In the genomic region with DNA sequence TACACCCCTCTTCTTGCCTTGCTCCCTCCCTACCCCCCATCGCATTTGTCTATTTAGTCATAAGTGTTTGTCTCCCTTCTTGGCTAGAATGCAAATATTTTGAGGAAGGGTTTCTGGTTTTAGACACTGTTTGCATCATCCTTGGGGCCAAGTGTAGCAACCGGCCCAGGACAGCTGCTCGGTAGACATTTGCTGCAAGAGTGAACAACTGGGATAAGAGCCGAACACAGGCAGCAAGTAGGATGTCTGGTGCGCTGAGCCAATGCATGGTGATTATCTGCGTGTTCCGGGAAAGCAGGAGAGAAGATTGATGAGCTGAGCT, we compare ENCODE assay signal across 8 mouse cellular contexts. TPM values are rescaled to one million over a fixed set of nuclear protein-coding genes. Genes with fewer than 3 reads are reported as not detected.
DNase-seq lines count a peak whose midpoint lies in the region; ATAC-seq and TF ChIP-seq lines count a peak whose summit lies in the region.

No protein-coding gene starts in this region.

- H3K9me3 ChIP-seq in embryonic facial prominence, embryonic 12.5 days, result no peaks in the 10 kb centered on the region
- H3K9me3 ChIP-seq in heart, embryonic 15.5 days (replicated peaks), result no peaks in the 10 kb centered on the region
- no peaks in the 10 kb centered on the region for H3K9me3 ChIP-seq in liver, embryonic 14.5 days (ENCODE audit: control insufficient read depth, low read length)
- H3K9me3 ChIP-seq in neural tube, embryonic 15.5 days (replicated peaks), result no peaks in the 10 kb centered on the region

- no peak for TF ChIP-seq EP300 in liver, embryonic 14.5 days (IDR thresholded peaks at IDR 0.05; ENCODE audit: low read depth)

- no peak overlapping the region for H3K4me3 ChIP-seq in lung, adult 2 months (replicated peaks; ENCODE audit: extremely low read depth, low read depth, low read length)
- peak overlapping the region; percentile 93 for H3K4me3 ChIP-seq in embryonic facial prominence, embryonic 12.5 days
- H3K4me3 ChIP-seq in heart, embryonic 15.5 days, result peak overlapping the region; percentile 93
- peak overlapping the region; percentile 19 to 95; a peak in 3 of 4 replicates for H3K4me3 ChIP-seq in liver, embryonic 14.5 days (ENCODE audit: insufficient read depth in 1 of 2, low read depth in 2 of 2, low read length in 2 of 2)
- H3K4me3 ChIP-seq in neural tube, embryonic 15.5 days (replicated peaks), result peak overlapping the region; percentile 66; the same call in 1 of the 2 replicates

- no peak for ATAC-seq in embryonic facial prominence, embryonic 12.5 days (ENCODE audit: insufficient number of reproducible peaks, insufficient read depth, low FRiP score, low TSS enrichment)
- no peak for ATAC-seq in heart, embryonic 15.5 days (replicated peaks; ENCODE audit: insufficient number of reproducible peaks, insufficient read depth, low FRiP score, low read depth)
- ATAC-seq in liver, embryonic 14.5 days (ENCODE audit: insufficient read depth), result no peak
- ATAC-seq in neural tube, embryonic 15.5 days (ENCODE audit: low FRiP score), result no peak

- 0 out of 2 replicates have a peak overlapping the region, but pooled peaks have one; percentile 96 for H3K9ac ChIP-seq in embryonic facial prominence, embryonic 12.5 days
- peak overlapping the region; percentile 99; the same call in 1 of the 2 replicates for H3K9ac ChIP-seq in heart, embryonic 15.5 days
- peak overlapping the region; percentile 99 for H3K9ac ChIP-seq in liver, embryonic 14.5 days (replicated peaks)
- H3K9ac ChIP-seq in neural tube, embryonic 15.5 days (replicated peaks), result peak overlapping the region; percentile 94

- peaks cover 17% of the 10 kb centered on the region for H3K4me1 ChIP-seq in lung, adult 2 months (ENCODE audit: control insufficient read depth, insufficient read depth, low read length)
- H3K4me1 ChIP-seq in embryonic facial prominence, embryonic 12.5 days, result peaks cover 26% of the 10 kb centered on the region
- peaks cover 25% of the 10 kb centered on the region for H3K4me1 ChIP-seq in heart, embryonic 15.5 days (replicated peaks)
- peaks cover 9 to 22% of the 10 kb centered on the region in 2 experiments; a peak in 3 of 4 replicates for H3K4me1 ChIP-seq in liver, embryonic 14.5 days (replicated peaks; ENCODE audit: control insufficient read depth in 2 of 2, insufficient read depth in 2 of 2, low read length in 1 of 2)
- peaks cover 34% of the 10 kb centered on the region for H3K4me1 ChIP-seq in neural tube, embryonic 15.5 days

- no peaks in the 10 kb centered on the region for H3K36me3 ChIP-seq in embryonic facial prominence, embryonic 12.5 days
- H3K36me3 ChIP-seq in heart, embryonic 15.5 days, result no peaks in the 10 kb centered on the region
- no peaks in the 10 kb centered on the region; the same call in none of the 2 replicates for H3K36me3 ChIP-seq in liver, embryonic 14.5 days (replicated peaks; ENCODE audit: control insufficient read depth, insufficient read depth, low read depth)
- H3K36me3 ChIP-seq in neural tube, embryonic 15.5 days, result no peaks in the 10 kb centered on the region

- DNase-seq in lung, adult 18-20 months, result peak; percentile 28 to 45
- DNase-seq in lung, adult 2 months, result no peak
- DNase-seq in liver, embryonic 14.5 days (ENCODE audit: low read depth in 3 of 3, low spot score in 3 of 3), result no peak
- no peak for DNase-seq in adrenal gland, postnatal 25 days
- no peak for DNase-seq in spleen, adult 18-20 months

- 31% methylated on average over 7 of the region's 7 CpGs for WGBS in lung, adult 2 months
- WGBS in embryonic facial prominence, embryonic 12.5 days, result 85% methylated on average over 7 of the region's 7 CpGs
- 52% methylated on average over 7 of the region's 7 CpGs for WGBS in heart, embryonic 15.5 days
- whole genome bisulfite sequencing in liver, embryonic 14.5 days (ENCODE audit: insufficient replicate concordance), result 73% methylated on average over 7 of the region's 7 CpGs
- WGBS in neural tube, embryonic 15.5 days, result 40% methylated on average over 7 of the region's 7 CpGs

- no peak overlapping the region for H3K27ac ChIP-seq in embryonic facial prominence, embryonic 12.5 days
- peak overlapping the region; percentile 99; the same call in 1 of the 2 replicates for H3K27ac ChIP-seq in heart, embryonic 15.5 days
- H3K27ac ChIP-seq in liver, embryonic 14.5 days, result no peak overlapping the region; the same call in 1 of the 2 replicates
- peak overlapping the region; percentile 98 for H3K27ac ChIP-seq in neural tube, embryonic 15.5 days (replicated peaks)

- TF ChIP-seq POLR2A in lung, adult 2 months (IDR thresholded peaks at IDR 0.05; ENCODE audit: borderline replicate concordance, extremely low read depth, low read depth, low read length), result no peak

- TF ChIP-seq CTCF in lung, adult 2 months (IDR thresholded peaks at IDR 0.05; ENCODE audit: insufficient read depth, low read length), result no peak
- TF ChIP-seq CTCF in liver, embryonic 14.5 days (IDR thresholded peaks at IDR 0.05; ENCODE audit: low read depth), result no peak

- peak overlapping the region; percentile 83 for H3K4me2 ChIP-seq in embryonic facial prominence, embryonic 12.5 days (replicated peaks)
- peak overlapping the region; percentile 66 for H3K4me2 ChIP-seq in heart, embryonic 15.5 days
- H3K4me2 ChIP-seq in liver, embryonic 14.5 days (ENCODE audit: low read depth), result peak overlapping the region; percentile 98
- peak overlapping the region; percentile 86 for H3K4me2 ChIP-seq in neural tube, embryonic 15.5 days

- no peaks in the 10 kb centered on the region for H3K27me3 ChIP-seq in embryonic facial prominence, embryonic 12.5 days
- no peaks in the 10 kb centered on the region for H3K27me3 ChIP-seq in heart, embryonic 15.5 days
- H3K27me3 ChIP-seq in liver, embryonic 14.5 days (ENCODE audit: control insufficient read depth, insufficient read depth, low read length), result no peaks in the 10 kb centered on the region
- H3K27me3 ChIP-seq in neural tube, embryonic 15.5 days (replicated peaks), result no peaks in the 10 kb centered on the region

RNA-seq across cellular contexts. Expression of a gene that starts 2.3 kb away (rescaled TPM):
- polyA plus RNA-seq in lung, adult 2 months (2012; rRNA removed), result 48.3 and 72.9 TPM in 2 replicates
- polyA plus RNA-seq in embryonic facial prominence, embryonic 12.5 days (2016; fragmentation: Nextera tagmentation; extraction: Ambion mirVana), result 110 and 113 TPM in 2 replicates
- 57.1 and 63.1 TPM in 2 replicates for polyA plus RNA-seq in heart, embryonic 15.5 days (2015; fragmentation: Nextera tagmentation; extraction: Ambion mirVana)
- 36.4 and 44.7 TPM in 2 replicates for polyA plus RNA-seq in liver, embryonic 14.5 days (2012; rRNA removed)
- polyA plus RNA-seq in liver, embryonic 14.5 days (2014; fragmentation: Nextera tagmentation; extraction: Ambion mirVana), result 25.4 and 27.7 TPM in 2 replicates
- polyA plus RNA-seq in neural tube, embryonic 15.5 days (2015; fragmentation: Nextera tagmentation; extraction: Ambion mirVana), result 47.5 and 59.2 TPM in 2 replicates
- 116 and 140 TPM in 2 replicates for total RNA-seq in adrenal gland, postnatal 25 days (2021)

Comparison
In these comparisons a context has a peak if more than half of its experiments do, and no peak if none do; other contexts are left out.
1. DNase-seq: peak in lung, adult 18-20 months (2 of 2); none in lung, adult 2 months (single experiment), liver, embryonic 14.5 days (0 of 3), adrenal gland, postnatal 25 days (single experiment) and spleen, adult 18-20 months (0 of 2).
2. H3K27ac ChIP-seq: peak in heart, embryonic 15.5 days (single experiment) and neural tube, embryonic 15.5 days (single experiment); none in embryonic facial prominence, embryonic 12.5 days (single experiment) and liver, embryonic 14.5 days (single experiment).
3. Peak in every context shown above with its lines, with median percentiles within 50 percentile points of each other: H3K4me2 ChIP-seq and H3K9ac ChIP-seq.